Mouse (Mus musculus): ENCODE data around the gene 2310033P09Rik. TPM values are rescaled to one million over a fixed set of nuclear protein-coding genes. Genes with fewer than 3 reads are reported as not detected.
A peak's percentile ranks its signal among the peaks of the same experiment; 100 is the strongest.

Gene 2310033P09Rik
- polyA plus RNA-seq, 1 experiment from 2014 or later: 24.1 TPM

- H3K36me3 ChIP-seq (ENCODE audit: control insufficient read depth, insufficient read depth): peaks cover 4% of the 10 kb centered on the region; the same call in 1 of the 2 replicates
- peak within 1 kb of the TSS; percentile 74 for H3K4me2 ChIP-seq (replicated peaks; ENCODE audit: low read depth)
- H3K27me3 ChIP-seq (replicated peaks; ENCODE audit: control insufficient read depth, insufficient read depth, low read length): no peaks in the 10 kb centered on the region
- H3K9me3 ChIP-seq (ENCODE audit: control insufficient read depth): no peaks in the 10 kb centered on the region
- peak; percentile 93 for ATAC-seq
- peak within 1 kb of the TSS; percentile 99 for H3K4me3 ChIP-seq (ENCODE audit: low read depth, low read length)
- peak within 1 kb of the TSS; percentile 100 for H3K9ac ChIP-seq (ENCODE audit: low read depth, low read length)
- 0 out of 2 replicates have a peak, but pooled peaks have one; percentile 13 for TF ChIP-seq CTCF (IDR thresholded peaks at IDR 0.05; ENCODE audit: low read depth)
- WGBS: 4% methylated on average over 57 of the region's 59 CpGs
- H3K4me1 ChIP-seq (replicated peaks; ENCODE audit: control insufficient read depth, insufficient read depth, low read length): peaks cover 9% of the 10 kb centered on the region; the same call in 1 of the 2 replicates
- H3K27ac ChIP-seq (ENCODE audit: low read depth, low read length): peak within 1 kb of the TSS; percentile 100
These were observed 20.2 kb downstream of the 2310033P09Rik start, which contains the start of gene Arf1 for GRCm38 (mm10) chr11:59228122-59228953. Arf1 (minus strand) TSS chr11:59228270.

- WGBS: 6% methylated on average over 7 of the region's 7 CpGs
- H3K27ac ChIP-seq (ENCODE audit: low read depth, low read length): no peak overlapping the region
- ATAC-seq: no peak
- no peaks in the 10 kb centered on the region for H3K27me3 ChIP-seq (replicated peaks; ENCODE audit: control insufficient read depth, insufficient read depth, low read length)
- H3K4me3 ChIP-seq (ENCODE audit: low read depth, low read length): no peak overlapping the region
- no peak overlapping the region for H3K4me2 ChIP-seq (replicated peaks; ENCODE audit: low read depth)
- H3K36me3 ChIP-seq (ENCODE audit: control insufficient read depth, insufficient read depth): no peaks in the 10 kb centered on the region
- peak; percentile 88 for TF ChIP-seq CTCF (IDR thresholded peaks at IDR 0.05; ENCODE audit: low read depth)
- peaks cover 5% of the 10 kb centered on the region; the same call in 1 of the 2 replicates for H3K4me1 ChIP-seq (replicated peaks; ENCODE audit: control insufficient read depth, insufficient read depth, low read length)
- H3K9me3 ChIP-seq (ENCODE audit: control insufficient read depth): no peaks in the 10 kb centered on the region
- H3K9ac ChIP-seq (ENCODE audit: low read depth, low read length): no peak overlapping the region
These were observed 22.1 kb downstream of the 2310033P09Rik start for GRCm38 (mm10) chr11:59230144-59230760.

GRCm38 (mm10) chr11:59232797-59233196, 24.7 kb downstream of the 2310033P09Rik start:
- Histone ChIP-seq H3K4me2 (replicated peaks; ENCODE audit: low read depth) (no peak overlapping the region), H3K36me3 (ENCODE audit: control insufficient read depth, insufficient read depth) (no peaks in the 10 kb centered on the region), H3K4me3 (ENCODE audit: low read depth, low read length) (no peak overlapping the region), H3K4me1 (replicated peaks; ENCODE audit: control insufficient read depth, insufficient read depth, low read length) (no peaks in the 10 kb centered on the region), H3K27ac (ENCODE audit: low read depth, low read length) (no peak overlapping the region), H3K27me3 (replicated peaks; ENCODE audit: control insufficient read depth, insufficient read depth, low read length) (no peaks in the 10 kb centered on the region), H3K9me3 (ENCODE audit: control insufficient read depth) (no peaks in the 10 kb centered on the region), H3K9ac (ENCODE audit: low read depth, low read length) (no peak overlapping the region)
- peak; percentile 58 for TF ChIP-seq CTCF (IDR thresholded peaks at IDR 0.05; ENCODE audit: low read depth)
- WGBS: 63% methylated on average over 2 of the region's 2 CpGs
- no peak for ATAC-seq

GRCm38 (mm10) chr11:59238525-59239427, 30.7 kb downstream of the 2310033P09Rik start:
- Histone ChIP-seq H3K9me3 (ENCODE audit: control insufficient read depth) (no peaks in the 10 kb centered on the region), H3K9ac (ENCODE audit: low read depth, low read length) (no peak overlapping the region), H3K4me3 (ENCODE audit: low read depth, low read length) (no peak overlapping the region), H3K4me1 (replicated peaks; ENCODE audit: control insufficient read depth, insufficient read depth, low read length) (no peaks in the 10 kb centered on the region), H3K27ac (ENCODE audit: low read depth, low read length) (no peak overlapping the region), H3K4me2 (replicated peaks; ENCODE audit: low read depth) (no peak overlapping the region), H3K36me3 (ENCODE audit: control insufficient read depth, insufficient read depth) (no peaks in the 10 kb centered on the region), H3K27me3 (replicated peaks; ENCODE audit: control insufficient read depth, insufficient read depth, low read length) (no peaks in the 10 kb centered on the region)
- peak; percentile 81 for TF ChIP-seq CTCF (IDR thresholded peaks at IDR 0.05; ENCODE audit: low read depth)
- no peak for ATAC-seq
- 5% methylated on average over 15 of the region's 15 CpGs for WGBS

GRCm38 (mm10) chr11:59239428-59239785, 31.3 kb downstream of the 2310033P09Rik start:
- no peak for ATAC-seq
- 54% methylated on average over 4 of the region's 4 CpGs for WGBS
- Histone ChIP-seq H3K9me3 (ENCODE audit: control insufficient read depth) (no peaks in the 10 kb centered on the region), H3K4me3 (ENCODE audit: low read depth, low read length) (no peak overlapping the region), H3K27ac (ENCODE audit: low read depth, low read length) (no peak overlapping the region), H3K4me1 (replicated peaks; ENCODE audit: control insufficient read depth, insufficient read depth, low read length) (no peaks in the 10 kb centered on the region), H3K27me3 (replicated peaks; ENCODE audit: control insufficient read depth, insufficient read depth, low read length) (no peaks in the 10 kb centered on the region), H3K9ac (ENCODE audit: low read depth, low read length) (no peak overlapping the region), H3K36me3 (ENCODE audit: control insufficient read depth, insufficient read depth) (no peaks in the 10 kb centered on the region), H3K4me2 (replicated peaks; ENCODE audit: low read depth) (no peak overlapping the region)
- TF ChIP-seq CTCF (IDR thresholded peaks at IDR 0.05; ENCODE audit: low read depth): no peak

All from intestine, postnatal 0 days (tissue).